Mouse (Mus musculus): Measurements from ENCODE around the gene Zfp11.

Gene Zfp11

GRCm38 (mm10) chr5:129607476-129607875 is 62.4 kb downstream of the Zfp11 start:
- DNase-seq: no peak
